Comparison of ENCODE assay signal across 15 mouse cellular contexts in genomic region chr11:21615915-21616314, GRCm38 (mm10). TPM values are rescaled to one million over a fixed set of nuclear protein-coding genes. Genes with fewer than 3 reads are reported as not detected.
DNase-seq lines count a peak whose midpoint lies in the region; ATAC-seq and TF ChIP-seq lines count a peak whose summit lies in the region.
"Had no signal": no experiment of that assay in that cellular context is flagged by ENCODE, and none has a peak within 500 bp of the region (broad histone marks: within the 10 kb centered on the region; RNA-seq: fewer than 3 reads in every experiment).

No protein-coding gene starts in this region.

- DNase-seq in kidney, postnatal 0 days (ENCODE audit: low spot score): peak; percentile 16
- DNase-seq in retina, embryonic 14.5 days (ENCODE audit: low spot score): peak; percentile 8
- no peak for DNase-seq in retina, postnatal 1 day
- DNase-seq in NIH3T3 (ENCODE audit: low read depth): peak; percentile 3
- DNase-seq in embryo, embryonic 11 days: no peak
- no peak for DNase-seq in lung, postnatal 10 days
- DNase-seq: cerebellum, adult 9-10 months; gastrocnemius, postnatal 36 days; heart, postnatal 4 days; kidney, postnatal 10 days; spleen, adult 18-20 months had no signal

- TF ChIP-seq CTCF in kidney, postnatal 0 days (IDR thresholded peaks at IDR 0.05; ENCODE audit: low read depth): peak; percentile 56

- H3K27ac ChIP-seq in kidney, postnatal 0 days: no peak overlapping the region
- H3K27ac ChIP-seq in kidney, embryonic 16.5 days (ENCODE audit: low read length): no peak overlapping the region
- H3K27ac ChIP-seq: limb, embryonic 13.5 days; midbrain, embryonic 13.5 days had no signal

- no peak overlapping the region for H3K4me2 ChIP-seq in kidney, postnatal 0 days (ENCODE audit: low read length)
- no peak overlapping the region for H3K4me2 ChIP-seq in kidney, embryonic 16.5 days (replicated peaks; ENCODE audit: low read depth, low read length)
- H3K4me2 ChIP-seq: heart, embryonic 12.5 days; limb, embryonic 13.5 days; midbrain, embryonic 13.5 days had no signal

- no peak overlapping the region for H3K4me3 ChIP-seq in kidney, postnatal 0 days (replicated peaks; ENCODE audit: low read depth, low read length)
- H3K4me3 ChIP-seq in kidney, embryonic 16.5 days (ENCODE audit: low read length): no peak overlapping the region
- H3K4me3 ChIP-seq: heart, embryonic 12.5 days; limb, embryonic 13.5 days; midbrain, embryonic 13.5 days had no signal

- H3K27me3 ChIP-seq in kidney, postnatal 0 days (ENCODE audit: insufficient read depth, low read length): no peaks in the 10 kb centered on the region
- H3K27me3 ChIP-seq in kidney, embryonic 16.5 days (ENCODE audit: insufficient read depth, low read length): no peaks in the 10 kb centered on the region
- H3K27me3 ChIP-seq: heart, embryonic 12.5 days; limb, embryonic 13.5 days; midbrain, embryonic 13.5 days had no signal

- no peaks in the 10 kb centered on the region for H3K36me3 ChIP-seq in kidney, postnatal 0 days (ENCODE audit: insufficient read depth, low read length)
- no peaks in the 10 kb centered on the region for H3K36me3 ChIP-seq in kidney, embryonic 16.5 days (ENCODE audit: insufficient read depth, low read length)
- H3K36me3 ChIP-seq: heart, embryonic 12.5 days; limb, embryonic 13.5 days; midbrain, embryonic 13.5 days had no signal

- H3K9ac ChIP-seq in kidney, postnatal 0 days (ENCODE audit: low read depth, low read length): no peak overlapping the region
- no peak overlapping the region for H3K9ac ChIP-seq in kidney, embryonic 16.5 days (replicated peaks; ENCODE audit: low read length)
- H3K9ac ChIP-seq: heart, embryonic 12.5 days; limb, embryonic 13.5 days; midbrain, embryonic 13.5 days had no signal

- no peaks in the 10 kb centered on the region for H3K4me1 ChIP-seq in kidney, postnatal 0 days (replicated peaks; ENCODE audit: insufficient read depth, low read length)
- H3K4me1 ChIP-seq in kidney, embryonic 16.5 days (ENCODE audit: insufficient read depth, low read length): no peaks in the 10 kb centered on the region
- H3K4me1 ChIP-seq: heart, embryonic 12.5 days; limb, embryonic 13.5 days; midbrain, embryonic 13.5 days had no signal

- no peaks in the 10 kb centered on the region for H3K9me3 ChIP-seq in kidney, postnatal 0 days (replicated peaks; ENCODE audit: low read length)
- H3K9me3 ChIP-seq in kidney, embryonic 16.5 days (ENCODE audit: low read length): no peaks in the 10 kb centered on the region
- H3K9me3 ChIP-seq: heart, embryonic 12.5 days; limb, embryonic 13.5 days; midbrain, embryonic 13.5 days had no signal

- no peak for ATAC-seq in kidney, postnatal 0 days (replicated peaks; ENCODE audit: low FRiP score, low read depth)
- ATAC-seq in kidney, embryonic 16.5 days (ENCODE audit: low FRiP score, low TSS enrichment): no peak
- ATAC-seq: midbrain, embryonic 13.5 days had no signal

RNA-seq across cellular contexts. Expression of gene Mdh1, which starts 43.7 kb away (rescaled TPM):
- 1,098 and 1,121 TPM in 2 replicates for polyA plus RNA-seq in kidney, postnatal 0 days (2015; fragmentation: Nextera tagmentation; extraction: Ambion mirVana)
- polyA plus RNA-seq in kidney, embryonic 16.5 days (2015; fragmentation: Nextera tagmentation; extraction: Ambion mirVana): 810 and 870 TPM in 2 replicates

RNA-seq across cellular contexts. Expression of gene Wdpcp, which starts 43.9 kb away (rescaled TPM):
- polyA plus RNA-seq in kidney, postnatal 0 days (2015; fragmentation: Nextera tagmentation; extraction: Ambion mirVana): 6.7 and 7.0 TPM in 2 replicates
- 13.4 and 14.5 TPM in 2 replicates for polyA plus RNA-seq in kidney, embryonic 16.5 days (2015; fragmentation: Nextera tagmentation; extraction: Ambion mirVana)

Comparison
In these comparisons a context has a peak if more than half of its experiments do, and no peak if none do; other contexts are left out.
1. DNase-seq: peak in kidney, postnatal 0 days (single experiment), retina, embryonic 14.5 days (single experiment) and NIH3T3 (single experiment); none in retina, postnatal 1 day (single experiment), embryo, embryonic 11 days (single experiment) and lung, postnatal 10 days (single experiment).